Mouse (Mus musculus) erythroblast, embryonic 14.5 days (primary cell): ENCODE results near the gene Cacybp.

Source experiments
- GATA1 ChIP-seq: IDR thresholded peaks from 2 replicates; pipeline ENCODE4 v1.6.1; 2012; ENCODE audit warnings: low read length, inconsistent platforms, mixed read lengths
- TAL1 ChIP-seq: IDR thresholded peaks from 3 replicates; pipeline ENCODE4 v1.6.1; 2012; ENCODE audit warnings: low read length, inconsistent platforms, mixed read lengths

GRCm38 (mm10) chr1:160240091-160240490 is 27.4 kb upstream of the Cacybp start:
- no peak for TF ChIP-seq GATA1
- TF ChIP-seq TAL1 = no peak
